Mouse (Mus musculus): Measurements from ENCODE around the gene Dsn1.

GRCm38 (mm10) chr2:157054816-157055215 is 47.9 kb upstream of the Dsn1 start:
- TF ChIP-seq EP300 (IDR thresholded peaks at IDR 0.05; ENCODE audit: insufficient read depth, low read depth, low read length) = no peak
- no peak for TF ChIP-seq CTCF (IDR thresholded peaks at IDR 0.05; ENCODE audit: low read depth, low read length)
- no peak for TF ChIP-seq POLR2A (IDR thresholded peaks at IDR 0.05; ENCODE audit: insufficient read depth, low read length)
